Mouse (Mus musculus) heart, embryonic 15.5 days (tissue): ENCODE measurements around the gene Tmem138. TPM values are rescaled to one million over a fixed set of nuclear protein-coding genes. Genes with fewer than 3 reads are reported as not detected.

Experiments
- ATAC-seq: fragments of 200-750 bp; cut with Nextera tagmentation; replicated peaks from 2 replicates; pipeline ENCODE4 v1.8.0; 2017; ENCODE audit warnings: low read depth, moderate TSS enrichment; ENCODE audit not compliant: insufficient number of reproducible peaks, insufficient read depth, low FRiP score
- H3K27ac ChIP-seq: fragments of 300-500 bp; sonication (generic); 2 replicates; pipeline ENCODE4 v1.5.1; 2015; ENCODE audit warnings: mild to moderate bottlenecking, inconsistent platforms
- H3K27me3 ChIP-seq: fragments of 300-500 bp; sonication (generic); 2 replicates; pipeline ENCODE4 v1.6.1; 2015; ENCODE audit warnings: inconsistent platforms
- H3K36me3 ChIP-seq: fragments of 300-500 bp; sonication (generic); 2 replicates; pipeline ENCODE4 v1.6.1; 2015; ENCODE audit warnings: mild to moderate bottlenecking, inconsistent platforms
- H3K4me1 ChIP-seq: fragments of 300-500 bp; sonication (generic); replicated peaks from 2 replicates; pipeline ENCODE4 v1.6.1; 2015; ENCODE audit warnings: inconsistent platforms
- H3K4me2 ChIP-seq: fragments of 300-500 bp; sonication (generic); 2 replicates; pipeline ENCODE4 v1.6.1; 2015; ENCODE audit warnings: inconsistent platforms, mild to moderate bottlenecking, moderate library complexity
- H3K4me3 ChIP-seq: fragments of 300-500 bp; sonication (generic); 2 replicates; pipeline ENCODE4 v1.5.1; 2015; ENCODE audit warnings: mild to moderate bottlenecking, inconsistent platforms
- H3K9ac ChIP-seq: fragments of 300-500 bp; sonication (generic); 2 replicates; pipeline ENCODE4 v1.6.1; 2015; ENCODE audit warnings: mild to moderate bottlenecking, inconsistent platforms
- H3K9me3 ChIP-seq: fragments of 300-500 bp; sonication (generic); replicated peaks from 2 replicates; pipeline ENCODE4 v1.6.1; 2016; ENCODE audit warnings: inconsistent platforms
- WGBS: fragments of 180-500 bp; shearing (Covaris S2); methylation state at CpG from one replicate; pipeline ENCODE4 v1.1.7; 2015; ENCODE audit warnings: mixed read lengths; 5-methylcytosine and 5-hydroxymethylcytosine counted together
- polyA plus RNA-seq: library from polyadenylated mRNA; unstranded; fragments of >200 nt; fragmentation: Nextera tagmentation; extraction: Ambion mirVana; gene quantifications from 2 replicates; pipeline ENCODE4 v1.2.1, GENCODE M21; 2015

Gene Tmem138
- polyA plus RNA-seq, 1 experiment from 2014 or later, result 21.4 TPM

DNA sequence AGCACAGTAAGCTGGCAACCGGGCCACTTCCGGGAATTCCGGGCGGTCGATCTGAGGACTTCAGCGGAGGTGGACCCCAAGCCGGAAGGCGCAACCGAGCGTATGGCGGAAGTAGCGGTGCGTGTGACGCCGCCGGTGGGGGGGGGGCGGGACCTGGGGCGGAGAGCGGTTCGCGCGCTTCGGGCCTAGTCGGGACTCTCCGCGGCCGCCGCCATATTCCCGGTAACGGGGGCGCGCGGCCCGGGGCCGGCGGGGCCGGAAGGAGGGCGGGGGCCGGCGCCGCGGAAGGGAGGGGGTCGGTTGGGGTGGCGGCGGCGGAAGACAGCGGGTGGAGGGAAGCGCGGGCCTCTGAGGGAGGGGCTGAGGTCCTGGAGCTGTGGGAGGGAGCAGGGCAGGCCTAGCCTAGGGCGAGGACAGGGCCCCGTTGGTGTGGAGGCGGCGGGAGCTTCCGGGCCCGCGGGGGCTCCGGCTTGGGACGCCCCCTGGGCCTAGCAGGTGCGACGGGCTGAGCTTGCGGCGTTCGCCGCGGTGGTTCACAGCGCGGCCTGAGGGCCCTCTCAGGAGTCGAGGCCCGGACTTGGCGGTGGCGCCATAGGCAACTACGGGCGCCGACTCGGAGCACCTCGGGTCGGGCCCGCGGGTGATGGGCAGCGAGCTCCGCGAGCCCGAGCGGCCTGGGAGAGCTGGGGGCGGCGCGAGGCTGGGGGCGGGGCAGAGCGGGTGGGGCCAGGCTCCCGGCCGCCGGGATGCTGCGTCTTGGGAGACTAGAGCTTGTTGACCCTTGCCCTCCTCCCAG lies 51.9 kb downstream of the Tmem138 start, which contains the start of gene Cpsf7:
Gene Cpsf7 (plus strand): TSS at position 161 of the 796 bp plus-strand sequence.
- Histone ChIP-seq H3K4me1 (peaks cover 32% of the 10 kb centered on the region), H3K27ac (peak within 1 kb of the TSS; percentile 100), H3K36me3 (peaks cover 18% of the 10 kb centered on the region), H3K9ac (peak within 1 kb of the TSS; percentile 99), H3K4me2 (peak within 1 kb of the TSS; percentile 61), H3K9me3 (no peaks in the 10 kb centered on the region), H3K4me3 (peak within 1 kb of the TSS; percentile 100), H3K27me3 (no peaks in the 10 kb centered on the region)
- ATAC-seq, result peak; percentile 92
- under 1% methylated on average over 82 of the region's 93 CpGs for WGBS

DNA sequence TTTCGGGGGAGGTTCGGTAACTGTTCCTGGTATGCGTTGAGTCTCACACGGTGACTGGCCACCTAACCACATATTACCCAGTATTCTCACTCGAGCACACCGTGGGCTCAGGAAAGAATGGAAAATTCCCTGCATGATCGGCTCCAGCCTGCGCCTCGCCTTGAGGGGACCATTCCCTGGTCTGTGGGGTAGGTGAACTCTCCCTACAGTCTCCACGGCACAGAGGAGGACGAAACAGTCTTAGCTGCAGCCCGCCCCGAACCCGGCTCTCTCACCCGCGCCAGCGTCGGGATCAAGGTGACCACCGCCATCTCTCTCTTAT lies 52.4 kb downstream of the Tmem138 start:
- Histone ChIP-seq H3K4me2 (peak overlapping the region; percentile 61), H3K9me3 (no peaks in the 10 kb centered on the region), H3K9ac (peak overlapping the region; percentile 99), H3K36me3 (peaks cover 13% of the 10 kb centered on the region), H3K27me3 (no peaks in the 10 kb centered on the region), H3K4me1 (peaks cover 32% of the 10 kb centered on the region), H3K27ac (peak overlapping the region; percentile 100), H3K4me3 (peak overlapping the region; percentile 100)
- 0% methylated on average over 19 of the region's 19 CpGs for WGBS
- ATAC-seq, result no peak

DNA sequence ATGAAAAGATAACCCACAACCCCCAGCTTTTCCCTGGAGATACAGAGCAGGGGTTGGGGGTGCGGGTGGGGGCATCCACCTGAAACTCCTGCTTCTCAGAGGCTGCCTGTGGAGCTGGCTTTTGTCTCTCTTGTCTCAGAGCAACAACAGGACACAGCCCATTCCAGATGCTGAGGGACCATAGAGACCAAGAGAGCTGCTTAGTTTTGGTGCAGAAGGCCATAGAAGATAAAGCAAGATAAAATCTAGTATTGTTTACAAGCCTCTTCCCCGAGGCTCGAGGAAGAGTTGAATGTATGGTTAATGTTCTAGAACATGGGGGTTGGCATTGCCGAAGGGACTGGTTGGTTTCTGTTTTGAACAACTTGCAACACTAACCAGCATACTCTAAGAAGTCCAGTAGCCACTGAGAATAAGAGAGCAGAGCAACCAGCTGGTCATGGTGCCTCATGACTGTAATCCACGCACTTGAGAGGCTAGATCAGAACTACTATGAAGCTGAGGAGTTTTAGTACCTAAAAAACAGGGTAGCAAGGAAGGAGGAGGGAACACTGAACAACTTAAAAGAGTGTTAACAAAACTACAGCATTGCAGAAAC lies 53.6 kb downstream of the Tmem138 start:
- H3K27me3 ChIP-seq, result no peaks in the 10 kb centered on the region
- ATAC-seq, result no peak
- H3K9ac ChIP-seq, result no peak overlapping the region
- H3K36me3 ChIP-seq, result peaks cover 13% of the 10 kb centered on the region
- H3K4me3 ChIP-seq, result no peak overlapping the region
- no peak overlapping the region for H3K27ac ChIP-seq
- no peaks in the 10 kb centered on the region for H3K9me3 ChIP-seq
- peaks cover 32% of the 10 kb centered on the region for H3K4me1 ChIP-seq
- H3K4me2 ChIP-seq, result peak overlapping the region; percentile 61
- WGBS, result 74% methylated on average over 5 of the region's 5 CpGs

- Histone ChIP-seq H3K4me1 (peaks cover 22% of the 10 kb centered on the region), H3K4me2 (no peak overlapping the region), H3K4me3 (no peak overlapping the region), H3K9me3 (no peaks in the 10 kb centered on the region), H3K36me3 (peaks cover 12% of the 10 kb centered on the region), H3K27me3 (no peaks in the 10 kb centered on the region), H3K27ac (no peak overlapping the region), H3K9ac (no peak overlapping the region)
- WGBS, result 78% methylated on average over 1 of the region's 1 CpGs
- no peak for ATAC-seq
These were observed 55.2 kb downstream of the Tmem138 start for GRCm38 (mm10) chr19:10521926-10522325.

Other genes with a start within 250 kb of the Tmem138 start
- gene Syt7, start 188.3 kb downstream of the Tmem138 start, polyA plus RNA-seq, result 0.48 and 0.94 TPM in 2 replicates
- 0.13 and 0.23 TPM in 2 replicates for gene Lrrc10b, start 119.9 kb downstream of the Tmem138 start, polyA plus RNA-seq
- gene Ppp1r32, start 94.4 kb downstream of the Tmem138 start, polyA plus RNA-seq, result 0.13 TPM in 1 of 2 replicates, not detected in the other
- gene Cpsf7, start 52.1 kb downstream of the Tmem138 start, polyA plus RNA-seq, result 23.4 and 30.4 TPM in 2 replicates
- gene Sdhaf2, start 51.2 kb downstream of the Tmem138 start, polyA plus RNA-seq, result 45.2 and 49.4 TPM in 2 replicates
- 14.8 and 19.8 TPM in 2 replicates for gene Tmem216, start 21.1 kb downstream of the Tmem138 start, polyA plus RNA-seq
- gene Cyb561a3, start 190 bp downstream of the Tmem138 start, polyA plus RNA-seq, result 15.4 and 21.8 TPM in 2 replicates
- 204 and 272 TPM in 2 replicates for gene Ddb1, start 28.0 kb upstream of the Tmem138 start, polyA plus RNA-seq
- 8.5 and 11.9 TPM in 2 replicates for gene Tkfc, start 28.3 kb upstream of the Tmem138 start, polyA plus RNA-seq
- gene Vwce, start 56.9 kb upstream of the Tmem138 start, polyA plus RNA-seq, result 0.82 and 1.5 TPM in 2 replicates
- gene Pga5, start 100.7 kb upstream of the Tmem138 start, polyA plus RNA-seq, result not detected in 2 replicates
- gene Vps37c, start 111.4 kb upstream of the Tmem138 start, polyA plus RNA-seq, result 25.1 and 34.3 TPM in 2 replicates
- gene Cd5, start 161.6 kb upstream of the Tmem138 start, polyA plus RNA-seq, result 0.53 and 1.4 TPM in 2 replicates